Mouse (Mus musculus) myocyte (in vitro differentiated cells): ENCODE measurements around the gene Lmna.

ENCODE experiments used
- CEBPB ChIP-seq: IDR thresholded peaks from 2 replicates; pipeline ENCODE4 v1.6.1; 2011; ENCODE audit warnings: mild to moderate bottlenecking, moderate library complexity; ENCODE audit not compliant: poor library complexity, insufficient read depth, severe bottlenecking
- E2F4 ChIP-seq: IDR thresholded peaks from one replicate; pipeline ENCODE4 v1.6.1; 2011; ENCODE audit warnings: mild to moderate bottlenecking, control low read depth, moderate library complexity; ENCODE audit not compliant: insufficient read depth
- MAX ChIP-seq: IDR thresholded peaks from one replicate; pipeline ENCODE4 v1.6.1; 2011; ENCODE audit warnings: low read depth, mild to moderate bottlenecking, control low read depth
- MYOD1 ChIP-seq, 3 experiments: IDR thresholded peaks; one replicate each; pipeline ENCODE4 v1.6.1; 2011; ENCODE audit warnings: control low read depth in 2 of 3, low read depth in 2 of 3, mild to moderate bottlenecking in 2 of 3, moderate library complexity in 1 of 3; ENCODE audit not compliant: insufficient read length in 2 of 3, control insufficient read depth in 1 of 3
- MYOG ChIP-seq, 3 experiments: IDR thresholded peaks; one replicate each; pipeline ENCODE4 v1.6.1; 2011; ENCODE audit warnings: control low read depth in 2 of 3, low read depth in 2 of 3, mild to moderate bottlenecking in 2 of 3; ENCODE audit not compliant: insufficient read length in 2 of 3, control insufficient read depth in 1 of 3, insufficient read depth in 1 of 3
- POLR2A ChIP-seq: IDR thresholded peaks from one replicate; pipeline ENCODE4 v1.6.1; 2011; ENCODE audit warnings: low read depth, mild to moderate bottlenecking, control low read depth, moderate library complexity; ENCODE audit not compliant: insufficient read length
- POLR2AphosphoS2 ChIP-seq: IDR thresholded peaks from one replicate; pipeline ENCODE4 v1.6.1; 2011; ENCODE audit warnings: low read depth, control low read depth; ENCODE audit not compliant: insufficient read length
- REST ChIP-seq: IDR thresholded peaks from one replicate; pipeline ENCODE4 v1.6.1; 2011; ENCODE audit warnings: mild to moderate bottlenecking, control low read depth, moderate library complexity; ENCODE audit not compliant: insufficient read depth, insufficient read length
- SRF ChIP-seq: IDR thresholded peaks from one replicate; pipeline ENCODE4 v1.6.1; 2011; ENCODE audit warnings: low read depth; ENCODE audit not compliant: control insufficient read depth, insufficient read length
- TCF12 ChIP-seq: IDR thresholded peaks from one replicate; pipeline ENCODE4 v1.6.1; 2011; ENCODE audit warnings: mild to moderate bottlenecking, control low read depth; ENCODE audit not compliant: poor library complexity, insufficient read depth, severe bottlenecking
- TCF3 ChIP-seq: IDR thresholded peaks from one replicate; pipeline ENCODE4 v1.6.1; 2011; ENCODE audit warnings: low read depth, control low read depth; ENCODE audit not compliant: insufficient read length
- USF1 ChIP-seq: IDR thresholded peaks from one replicate; pipeline ENCODE4 v1.6.1; 2011; ENCODE audit warnings: low read depth, mild to moderate bottlenecking, control low read depth, moderate library complexity

GRCm38 (mm10) chr3:88521803-88522331, 12.1 kb upstream of the Lmna start:
- no peak for TF ChIP-seq MAX
- no peak for TF ChIP-seq E2F4
- no peak for TF ChIP-seq POLR2A
- no peak for TF ChIP-seq TCF12
- peak; percentile 73 for TF ChIP-seq POLR2AphosphoS2
- TF ChIP-seq MYOD1 (IDR thresholded peaks at IDR 0.05; ENCODE audit: control insufficient read depth in 1 of 3, insufficient read length in 2 of 3, low read depth in 2 of 3) = no peak
- no peak for TF ChIP-seq USF1
- no peak for TF ChIP-seq MYOG (IDR thresholded peaks at IDR 0.05; ENCODE audit: control insufficient read depth in 1 of 3, insufficient read depth in 1 of 3, insufficient read length in 2 of 3, low read depth in 2 of 3)
- no peak for TF ChIP-seq CEBPB
- no peak for TF ChIP-seq REST
- TF ChIP-seq SRF = no peak
- no peak for TF ChIP-seq TCF3
